Mouse (Mus musculus) CD4-positive, CD25-positive, alpha-beta regulatory T cell, adult 2 months (primary cell): Measurements from ENCODE around the gene Edc4.
A peak's percentile ranks its signal among the peaks of the same experiment; 100 is the strongest.

Experiments used
- DNase-seq: peaks from one replicate; pipeline ENCODE4 v3.0.0-alpha.2; 2012; ENCODE audit warnings: low read depth, low spot score

Gene Edc4

DNA sequence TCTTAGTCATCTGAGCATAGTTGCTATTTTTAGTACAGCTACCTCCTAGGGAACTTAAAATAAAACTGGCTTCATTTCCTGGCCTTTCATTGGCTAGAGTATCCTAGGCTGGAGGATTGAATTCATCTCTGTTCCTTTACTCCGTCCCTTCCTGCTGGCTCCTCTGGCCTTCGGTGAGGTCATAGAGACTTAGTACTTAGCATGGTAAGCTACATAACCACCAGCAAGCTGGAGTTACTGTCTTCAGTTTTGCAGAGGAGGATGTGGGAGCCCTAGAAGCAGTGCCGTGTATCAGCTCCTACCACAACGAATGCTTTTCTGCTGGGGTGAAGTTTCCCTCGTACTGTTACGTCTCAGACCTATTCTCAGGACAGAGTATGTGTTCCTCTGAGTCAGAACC is 6.4 kb upstream of the Edc4 start:
- DNase-seq: no peak

DNA sequence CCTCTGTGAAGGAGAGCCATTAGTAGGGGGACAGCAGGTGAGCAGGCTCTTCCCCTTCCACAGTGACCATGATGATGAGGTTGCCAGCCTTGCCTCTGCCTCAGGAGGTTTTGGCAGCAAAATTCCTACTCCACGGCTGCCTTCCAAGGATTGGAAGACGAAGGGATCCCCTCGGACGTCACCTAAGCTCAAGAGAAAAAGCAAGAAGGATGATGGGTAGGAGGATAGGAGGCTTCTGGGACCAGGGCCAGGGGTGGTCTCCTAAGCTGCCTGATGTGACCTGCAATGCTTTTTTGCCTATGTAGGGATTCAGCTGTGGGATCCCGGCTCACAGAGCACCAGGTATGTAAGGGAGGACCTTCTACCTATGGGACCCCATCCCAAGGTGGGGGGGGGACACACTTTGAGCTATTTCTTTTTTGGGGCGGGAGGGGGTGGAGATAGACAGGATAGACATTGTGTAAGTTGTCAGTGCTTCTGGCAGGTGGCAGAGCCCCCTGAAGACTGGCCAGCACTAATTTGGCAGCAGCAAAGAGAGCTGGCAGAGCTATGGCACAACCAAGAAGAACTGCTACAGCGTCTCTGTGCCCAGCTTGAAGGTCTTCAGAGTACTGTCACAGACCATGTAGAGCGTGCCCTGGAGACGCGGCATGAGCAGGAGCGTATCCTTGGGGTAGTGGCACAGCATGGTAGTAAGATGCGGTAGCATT is 9.2 kb downstream of the Edc4 start:
- DNase-seq: no peak

DNA sequence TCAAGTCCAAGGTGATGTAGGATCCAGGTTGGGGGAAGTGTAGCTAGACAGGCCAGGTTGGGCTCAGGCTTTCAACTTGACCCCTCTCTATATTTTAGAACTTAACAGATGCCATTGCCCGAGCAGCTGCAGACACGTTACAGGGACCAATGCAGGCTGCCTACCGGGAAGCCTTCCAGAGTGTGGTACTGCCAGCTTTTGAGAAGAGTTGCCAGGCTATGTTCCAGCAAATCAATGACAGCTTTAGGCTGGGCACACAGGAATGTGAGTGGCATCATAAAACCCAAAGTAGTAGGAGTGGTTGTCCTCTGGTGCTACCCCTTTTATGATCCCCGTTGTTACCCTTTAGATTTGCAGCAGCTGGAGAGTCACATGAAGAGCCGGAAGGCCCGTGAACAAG is 10.2 kb downstream of the Edc4 start:
- DNase-seq: no peak

DNA sequence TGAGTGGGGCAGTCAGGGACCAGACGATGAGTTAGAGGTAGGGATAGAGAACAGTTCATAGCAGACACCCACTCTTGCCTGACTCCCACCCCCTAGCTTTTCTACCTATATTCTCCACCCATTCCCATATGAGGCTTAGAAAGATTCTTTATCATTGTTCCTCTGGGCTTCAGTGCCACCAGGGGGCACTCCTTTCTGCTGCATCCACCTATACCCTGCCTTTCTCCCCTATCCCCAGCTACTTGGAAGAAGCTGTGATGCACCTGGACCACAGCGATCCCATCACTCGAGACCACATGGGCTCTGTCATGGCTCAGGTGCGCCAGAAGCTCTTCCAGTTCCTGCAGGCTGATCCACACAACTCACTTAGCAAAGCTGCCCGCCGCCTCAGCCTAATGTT is 11.8 kb downstream of the Edc4 start:
- peak; percentile 66 for DNase-seq

- peak; percentile 17 for DNase-seq
These were observed 12.7 kb downstream of the Edc4 start, which contains the start of gene Nrn1l for GRCm38 (mm10) chr8:105893339-105893738. Gene Nrn1l, plus strand, starts transcription at chr8:105893567.

DNA sequence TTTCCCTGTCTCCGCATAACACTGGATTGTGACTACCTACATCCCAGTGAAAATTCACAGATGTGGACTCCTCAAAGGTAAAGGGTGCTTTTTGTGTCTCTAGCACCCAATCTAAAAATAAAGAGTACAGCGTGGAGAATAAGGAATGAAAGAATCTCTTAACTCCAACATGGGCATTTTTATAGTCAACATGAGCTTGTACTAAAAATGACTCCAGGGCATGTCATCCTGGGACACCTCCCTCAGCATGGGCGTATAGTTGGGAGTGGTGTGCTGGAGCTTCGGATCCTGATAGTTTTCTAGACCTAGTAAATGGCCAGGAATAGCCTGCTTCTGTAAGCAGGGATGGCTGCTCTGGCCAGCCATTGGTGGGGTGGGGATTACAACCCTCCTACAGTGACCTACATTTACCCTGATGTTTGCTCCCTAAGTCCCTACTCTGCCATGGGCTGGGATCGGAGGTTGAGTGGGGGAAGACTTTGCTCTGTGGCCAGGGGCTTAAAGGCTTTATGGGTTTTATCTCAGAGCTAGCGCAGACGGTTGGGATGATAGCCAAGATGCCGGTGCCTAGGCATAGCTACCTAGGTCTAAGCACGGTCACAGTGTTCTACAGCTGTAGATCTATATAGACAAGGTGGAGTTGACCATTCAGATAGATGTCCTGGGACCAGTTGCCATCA is 17.3 kb downstream of the Edc4 start:
- DNase-seq: no peak

DNA sequence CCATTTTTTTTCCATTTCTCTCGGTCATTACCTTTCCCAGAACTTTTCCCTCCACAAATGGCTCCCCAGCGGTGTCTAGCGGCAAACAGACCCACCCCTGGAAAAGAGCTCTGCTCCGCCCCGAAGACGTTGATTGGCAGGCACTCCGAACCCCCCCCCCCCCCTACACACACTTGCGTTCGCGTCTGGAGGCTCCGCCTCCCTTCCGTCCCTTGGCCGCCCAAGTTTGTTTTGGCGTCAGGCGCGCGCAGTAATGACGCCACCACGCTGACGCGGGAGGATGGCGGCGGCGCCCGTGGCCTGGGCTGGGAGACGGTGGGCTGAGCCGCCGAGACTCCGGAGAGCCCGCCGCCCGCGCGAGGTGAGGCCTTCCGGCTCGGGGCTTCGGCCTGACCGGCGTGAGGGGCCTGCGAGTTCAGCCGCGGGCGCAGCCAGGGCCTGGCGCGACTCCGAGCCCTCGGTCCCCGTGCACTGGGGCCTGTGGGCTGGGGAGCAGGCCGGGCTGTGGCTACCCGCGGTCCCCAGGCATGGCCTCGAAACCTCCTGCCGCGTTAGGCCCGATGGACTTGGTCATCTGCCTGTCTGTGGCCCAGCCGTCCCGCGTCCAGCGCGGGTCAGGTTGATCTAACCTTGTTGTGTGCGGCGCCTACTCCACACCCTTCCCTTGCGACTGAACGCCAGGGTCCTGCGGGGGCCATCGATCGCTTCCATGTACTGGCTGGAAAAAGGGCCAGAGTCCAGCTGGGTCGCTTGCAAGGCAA is 19.7 kb downstream of the Edc4 start, which contains the start of gene Pskh1:
Pskh1 (plus strand) TSS at position 262 of the 761 bp plus-strand sequence.
- DNase-seq: peak; percentile 97

GRCm38 (mm10) chr8:105900941-105901616 is 20.4 kb downstream of the Edc4 start:
- peak; percentile 73 for DNase-seq

DNA sequence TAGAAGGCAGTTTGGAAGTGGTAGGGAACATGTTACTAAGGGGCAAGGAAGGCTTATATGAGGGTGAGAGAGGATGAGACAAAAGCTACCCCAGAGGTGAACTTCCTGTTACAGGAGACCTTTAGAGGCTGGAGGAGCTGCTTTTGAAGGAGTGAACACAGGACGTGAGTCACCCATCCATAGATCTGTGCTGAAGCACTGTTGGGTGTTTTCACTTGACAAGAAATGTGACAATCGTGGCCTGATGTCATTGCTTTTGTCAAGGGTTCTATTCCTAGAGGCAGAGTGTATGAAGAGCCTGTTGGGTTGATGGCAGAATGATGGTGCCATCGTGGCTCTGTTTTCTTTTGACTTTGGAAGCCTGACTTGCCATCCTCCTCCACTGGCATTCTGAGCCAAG is 38.7 kb downstream of the Edc4 start:
- peak; percentile 52 for DNase-seq

GRCm38 (mm10) chr8:105925123-105925522 is 44.4 kb downstream of the Edc4 start:
- no peak for DNase-seq

DNA sequence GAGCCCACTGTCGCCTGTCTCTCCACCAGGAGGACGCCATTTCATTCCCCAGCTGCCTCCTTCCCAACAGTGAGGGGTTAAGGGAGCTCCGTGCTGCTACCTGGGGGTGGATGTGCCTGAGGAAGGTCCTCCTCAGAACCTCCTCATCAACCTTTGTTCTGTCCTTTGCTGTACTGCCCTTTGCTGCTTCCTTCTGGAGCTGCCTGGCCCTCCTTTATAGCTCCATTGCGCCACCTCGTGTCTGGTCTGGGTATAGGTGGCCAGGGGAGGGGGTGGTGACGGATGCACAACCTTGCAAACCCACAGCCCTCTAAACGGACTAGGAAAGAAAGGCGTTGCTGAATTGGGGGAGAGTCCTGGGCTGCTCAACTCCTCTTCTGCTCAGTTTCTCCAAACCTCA is 49.9 kb downstream of the Edc4 start:
- DNase-seq: peak; percentile 89

DNA sequence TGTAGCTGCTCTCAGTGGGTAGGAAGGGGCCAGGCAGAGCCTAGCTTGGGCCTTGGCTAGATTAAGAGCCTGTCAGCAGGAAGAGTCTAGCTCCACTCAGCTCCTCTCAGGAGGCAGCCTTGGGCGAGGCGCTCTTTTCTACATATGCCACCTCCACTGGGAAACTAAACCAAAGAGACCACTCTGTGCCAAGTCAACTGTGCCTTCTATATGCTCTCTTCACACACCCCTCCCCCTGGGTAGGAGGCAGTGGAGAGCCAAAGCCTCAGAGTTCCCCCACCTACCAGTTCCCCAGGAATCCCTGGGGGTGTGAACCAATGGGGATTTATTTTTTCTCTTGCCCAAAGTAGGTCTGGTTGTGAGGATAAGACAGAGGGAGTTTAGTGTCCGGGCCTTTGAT is 50.6 kb downstream of the Edc4 start:
- DNase-seq: no peak

DNA sequence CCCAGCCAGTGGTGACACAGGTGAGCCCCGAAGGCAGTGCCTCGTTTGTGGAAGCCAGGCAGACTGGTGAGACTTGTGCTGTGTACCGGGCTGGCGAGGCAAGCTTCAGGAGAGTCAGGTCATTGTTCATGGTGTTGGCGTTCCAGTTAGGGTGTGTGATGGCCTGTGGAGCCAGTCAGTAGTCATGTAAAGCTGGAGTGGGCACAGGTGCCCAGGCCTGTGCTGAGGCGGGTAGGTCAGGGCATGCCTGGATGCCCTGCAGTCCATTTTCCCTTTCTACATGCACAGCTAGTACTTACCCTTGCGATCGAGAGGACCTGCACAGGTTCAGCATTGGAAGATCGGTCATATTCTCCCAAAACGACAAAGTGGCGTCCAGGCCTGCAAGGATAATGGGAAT is 51.8 kb downstream of the Edc4 start:
- no peak for DNase-seq

DNA sequence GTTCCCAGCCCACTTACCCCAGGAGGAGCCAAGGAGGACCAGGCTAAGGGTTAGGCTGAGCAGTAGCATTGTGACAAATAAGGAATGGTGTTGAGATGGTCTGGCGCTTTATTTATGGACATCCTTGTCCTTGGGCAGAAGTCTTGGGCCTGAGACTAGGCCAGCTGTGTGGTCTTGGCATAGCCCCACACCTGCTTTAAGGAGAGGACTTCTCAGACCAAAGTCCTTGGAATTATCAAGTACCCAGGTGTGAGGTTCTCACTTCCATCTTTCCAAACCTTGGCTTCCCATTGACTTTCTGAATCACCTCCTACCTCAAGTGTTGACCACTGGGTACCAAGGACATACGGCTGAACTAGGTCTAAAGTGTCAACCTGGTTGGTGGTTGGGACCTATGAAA is 53.1 kb downstream of the Edc4 start, which contains the start of gene Ctrl:
Ctrl (minus strand) TSS at position 101 of the 400 bp plus-strand sequence.
- DNase-seq: no peak

DNA sequence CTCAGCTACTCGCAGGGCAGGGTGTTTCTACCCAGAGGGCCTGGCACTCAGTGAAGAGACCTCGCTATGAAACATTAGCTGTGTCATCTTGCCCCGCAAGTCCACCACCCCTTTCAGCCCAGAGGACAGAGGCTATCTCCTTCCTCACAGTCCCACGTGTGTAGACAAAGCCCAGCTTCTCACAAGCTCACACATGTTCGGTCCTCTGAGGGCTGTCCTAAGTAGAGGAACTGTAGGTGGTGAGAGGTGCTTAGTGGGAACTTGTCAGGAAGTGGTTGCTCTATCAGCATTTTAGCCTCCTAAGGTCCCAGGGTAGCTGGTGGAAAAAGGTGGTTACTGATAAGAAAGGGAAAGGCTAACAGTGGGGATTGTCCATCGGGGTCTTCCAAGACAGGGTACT is 54.4 kb downstream of the Edc4 start:
- no peak for DNase-seq

DNA sequence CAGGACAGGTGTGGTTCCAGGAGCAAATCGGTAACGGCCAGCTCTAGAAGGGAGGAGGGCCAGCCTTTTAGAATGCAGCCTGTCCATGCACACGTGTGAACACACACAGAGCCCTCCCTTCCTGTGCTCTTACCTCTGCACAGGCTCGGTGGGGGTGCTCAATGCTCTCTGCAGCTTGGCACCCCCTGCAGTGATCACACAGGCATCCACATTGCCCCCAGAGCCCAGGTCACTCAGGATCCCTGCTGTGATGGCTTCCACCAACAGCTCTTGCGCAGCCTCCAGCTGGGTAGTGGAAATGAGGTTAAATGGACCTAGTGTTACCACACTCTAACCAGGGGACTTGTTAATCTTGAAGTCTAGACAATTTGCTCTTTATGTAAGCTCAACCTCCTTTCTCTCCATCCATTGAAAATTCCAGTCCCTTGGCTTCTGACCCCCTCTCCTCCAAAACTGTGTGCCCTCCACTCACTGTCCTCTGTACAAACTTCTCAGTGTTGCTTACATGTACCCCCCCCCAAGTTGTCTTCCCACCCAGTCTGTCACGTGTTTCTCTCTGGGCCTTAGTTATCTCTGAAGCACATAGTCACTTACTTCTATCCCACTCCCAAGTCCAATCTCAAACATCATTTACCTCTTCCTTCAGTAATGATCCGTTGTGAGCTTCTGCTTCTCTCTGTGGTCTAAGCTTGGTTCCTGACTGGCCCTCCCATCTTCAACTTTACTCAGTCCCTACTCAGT is 55.4 kb downstream of the Edc4 start:
- DNase-seq: no peak

DNA sequence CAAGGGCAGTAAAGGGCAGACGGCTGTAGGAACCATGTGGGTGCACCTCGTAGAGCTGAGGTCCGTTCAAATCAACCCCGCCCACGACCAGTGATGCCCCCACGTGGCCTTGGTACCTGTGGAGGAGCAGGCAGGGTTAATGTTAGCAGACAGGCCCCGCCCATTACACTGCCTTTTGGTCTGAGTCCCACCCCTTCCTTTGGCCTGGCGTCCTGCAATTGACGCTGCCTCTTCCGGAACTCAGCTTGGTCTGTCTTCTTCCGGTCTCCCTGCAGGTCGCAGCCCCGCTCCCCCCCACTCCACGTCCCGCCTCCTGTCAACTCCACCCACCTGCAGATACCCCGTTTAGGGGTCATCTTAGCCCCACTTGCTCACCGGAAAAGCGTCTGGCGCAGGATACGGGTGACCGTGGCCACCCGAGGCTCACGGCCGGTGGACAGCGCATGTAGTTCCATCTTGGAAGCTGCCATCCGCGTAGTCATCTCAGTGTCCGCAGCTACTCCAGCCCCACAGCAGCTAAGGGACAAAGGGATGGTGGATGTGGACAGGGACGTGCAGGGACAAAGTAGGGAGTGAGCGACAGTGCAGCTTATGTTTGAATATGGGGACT is 56.3 kb downstream of the Edc4 start:
- peak; percentile 77 for DNase-seq

- peak; percentile 76 for DNase-seq
These were observed 57.0 kb downstream of the Edc4 start for GRCm38 (mm10) chr8:105937496-105938305.

- DNase-seq: peak; percentile 56
These were observed 57.6 kb downstream of the Edc4 start, which contains the start of gene Psmb10 for GRCm38 (mm10) chr8:105938306-105938669. Gene Psmb10, minus strand, starts transcription at chr8:105938444.

DNA sequence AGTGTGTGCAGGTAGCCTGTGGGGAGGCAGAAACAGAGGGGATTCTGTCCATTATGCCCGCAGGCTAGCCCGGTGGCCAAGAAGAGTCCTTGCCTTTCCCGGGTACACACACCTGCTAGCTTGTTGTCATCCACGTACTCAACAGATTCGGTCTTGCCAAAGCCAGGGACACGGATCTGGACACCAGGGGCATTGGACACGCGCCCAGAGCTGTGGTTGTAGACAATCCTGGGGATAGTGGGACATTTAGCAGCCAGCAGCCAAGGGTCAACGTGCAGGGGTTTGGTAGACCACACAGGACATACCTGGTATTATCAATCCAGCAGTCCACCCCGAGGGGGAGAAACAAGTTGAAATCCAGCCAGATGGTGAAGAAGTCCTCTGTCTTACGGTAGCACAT is 61.3 kb downstream of the Edc4 start:
- no peak for DNase-seq
